Mouse (Mus musculus) spleen, postnatal 14 days (tissue): Measurements from ENCODE around the gene Gsx1.

Experiments used
- DNase-seq, 2 experiments: peaks; one replicate each; pipeline ENCODE4 v3.0.0; 2021 to 2022; ENCODE audit warnings: low spot score in 2 of 2

The Gsx1 gene

DNA sequence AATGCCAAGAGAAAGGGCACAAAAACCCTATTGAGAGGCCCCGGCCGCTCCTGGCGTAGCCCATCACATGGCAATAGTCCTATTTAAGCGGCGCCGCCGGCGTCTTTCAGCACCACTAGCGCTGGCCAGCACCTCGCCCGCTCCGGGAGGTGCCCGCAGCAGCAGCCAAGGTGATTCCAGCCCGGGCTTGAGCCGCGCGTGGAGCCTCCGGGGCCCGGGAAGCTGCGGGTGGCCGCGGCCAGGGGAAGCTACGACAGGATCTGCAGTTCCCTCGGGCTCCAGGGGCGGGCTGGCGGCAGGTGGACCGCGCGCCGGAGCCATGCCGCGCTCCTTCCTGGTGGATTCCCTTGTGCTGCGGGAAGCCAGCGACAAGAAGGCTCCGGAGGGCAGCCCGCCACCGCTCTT is at the start of gene Gsx1:
TSS of gene Gsx1 (plus strand) at position 126 of the 405 bp plus-strand sequence.
- DNase-seq, result peak in 1 of 2 experiments; percentile 19

DNA sequence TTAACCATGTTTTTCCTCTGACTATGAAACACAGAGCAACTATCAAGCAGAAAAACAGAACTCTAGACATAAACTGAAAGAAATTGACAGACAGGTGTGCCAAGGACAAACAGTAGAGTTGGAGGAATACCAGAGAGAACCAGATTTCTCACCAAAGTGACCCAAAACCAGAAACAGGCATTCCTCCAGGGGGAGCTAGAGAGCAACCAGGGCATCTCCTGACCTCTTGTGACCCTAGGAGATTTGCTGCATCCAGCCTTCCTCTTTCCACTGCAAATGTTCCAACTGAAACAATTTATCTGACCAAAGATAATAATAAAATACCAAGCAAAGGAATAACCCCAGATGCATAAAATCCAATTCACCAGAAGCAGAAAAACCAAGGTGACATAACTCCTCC is 41.2 kb upstream of the Gsx1 start:
- DNase-seq, result no peak

DNA sequence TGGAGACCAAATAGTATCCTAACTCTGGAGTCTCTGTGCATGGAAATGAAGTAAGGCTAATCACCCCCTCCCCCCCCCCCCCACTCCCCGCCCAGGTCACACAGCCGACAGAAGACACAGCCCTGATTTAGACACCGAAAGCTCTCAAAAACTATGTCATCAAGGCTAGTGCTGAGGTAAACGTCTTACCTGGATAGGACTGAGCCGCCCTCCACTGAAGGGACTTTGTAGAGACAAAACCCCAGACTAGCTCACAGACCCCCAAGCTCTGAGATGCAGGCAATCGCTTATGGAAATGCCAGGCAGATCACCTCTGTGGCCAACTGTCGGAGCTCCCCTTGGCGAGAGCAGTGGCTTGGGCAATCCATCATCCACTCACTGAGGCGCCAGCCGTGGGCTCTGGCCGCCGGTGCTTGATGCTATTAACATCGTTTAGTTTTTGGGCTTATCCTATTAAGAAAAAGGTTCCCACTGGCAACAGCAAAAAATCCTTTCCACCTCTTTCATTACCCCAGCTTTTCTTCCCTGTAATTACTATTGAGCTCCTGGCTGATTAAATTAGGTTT is 33.6 kb upstream of the Gsx1 start:
- DNase-seq, result no peak

DNA sequence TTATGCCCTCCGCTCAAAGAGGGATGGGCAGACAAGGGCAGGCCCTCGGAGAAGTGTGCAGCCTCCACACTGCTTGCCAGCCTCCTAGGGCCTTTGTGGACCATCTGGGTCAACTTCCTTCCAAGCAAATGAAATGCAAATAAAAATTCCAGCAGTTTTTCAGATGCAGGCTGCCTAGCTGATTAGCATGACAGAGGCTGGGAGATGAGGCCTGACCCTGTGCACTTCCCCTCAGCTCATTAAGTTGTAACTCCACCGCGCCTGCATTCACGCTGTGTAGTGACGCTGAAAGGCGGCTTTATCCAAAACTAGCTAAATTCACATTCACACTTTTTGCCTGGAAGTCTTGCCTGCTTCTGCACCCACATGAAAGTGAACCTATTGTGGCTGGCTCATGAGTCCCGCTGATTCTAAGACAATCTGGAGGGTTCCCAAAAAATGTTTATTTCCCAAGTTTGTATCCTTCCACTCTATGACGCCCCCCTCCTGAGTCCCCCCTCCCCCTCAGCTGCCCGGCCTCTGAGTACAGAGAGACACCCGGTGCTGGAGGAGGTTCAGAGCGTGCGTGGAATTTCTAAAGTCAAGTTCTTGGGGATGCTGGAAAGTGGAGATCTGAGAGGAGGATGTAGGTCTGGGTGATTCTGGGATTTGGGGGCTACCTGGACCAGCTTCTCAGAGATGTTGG is 32.9 kb upstream of the Gsx1 start:
- no peak for DNase-seq

DNA sequence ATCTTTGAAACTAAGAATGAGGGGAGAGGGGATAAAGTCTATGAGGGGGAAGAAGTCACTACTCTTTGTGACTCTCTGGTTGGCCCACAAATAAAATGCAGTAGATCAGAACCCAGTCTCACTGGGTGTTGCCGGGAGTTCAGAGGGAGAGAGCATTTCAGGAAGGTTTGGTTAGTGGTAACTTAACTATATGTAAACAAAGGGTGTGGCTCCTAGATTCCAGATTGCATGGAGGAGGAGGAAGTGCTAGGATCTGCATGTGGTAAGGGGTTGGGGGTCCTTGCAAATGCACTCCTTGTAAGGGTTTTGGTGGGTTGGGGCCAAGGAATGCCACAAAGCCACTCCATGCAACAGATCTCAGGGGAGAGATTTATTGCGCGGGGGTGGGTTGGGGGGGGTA is 32.1 kb upstream of the Gsx1 start:
- no peak for DNase-seq

DNA sequence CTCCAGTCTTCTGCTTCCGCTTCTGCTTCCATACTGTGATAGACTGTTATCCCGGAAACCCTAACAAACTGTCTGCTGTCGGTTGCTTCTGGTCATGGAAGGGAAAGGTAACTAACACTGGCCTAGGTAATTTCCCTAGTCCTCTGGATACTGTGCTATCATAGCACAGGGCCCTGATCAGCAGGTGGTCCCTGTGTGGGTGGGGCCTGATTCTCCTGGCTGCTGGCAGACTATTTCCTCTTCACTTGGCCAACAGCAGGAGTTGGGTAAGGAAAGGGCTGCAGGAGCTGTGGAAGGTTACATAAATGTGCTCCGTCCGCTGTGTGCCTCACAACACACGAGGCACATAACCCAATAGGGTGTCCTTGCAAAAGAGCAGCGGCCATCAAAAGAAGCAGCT is 31.1 kb upstream of the Gsx1 start:
- no peak for DNase-seq

DNA sequence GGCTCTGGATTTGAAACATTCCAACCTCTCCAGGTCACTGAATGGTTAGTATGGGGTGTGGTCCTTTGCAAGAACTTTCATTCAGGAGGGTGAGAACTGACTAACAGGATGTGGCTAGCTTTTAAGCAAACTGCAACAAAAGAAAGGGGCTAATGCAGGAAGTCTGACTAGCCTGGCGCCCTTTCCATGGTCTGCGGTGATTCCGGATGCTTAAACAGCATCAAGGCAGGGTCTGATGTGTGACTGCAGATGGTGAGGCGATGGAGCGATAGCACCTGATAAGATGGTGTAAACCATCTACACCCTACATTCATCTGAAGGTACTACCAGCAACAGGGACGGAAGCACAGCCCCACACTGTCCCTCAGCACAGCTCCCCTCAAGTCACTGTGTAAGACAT is 29.2 kb upstream of the Gsx1 start:
- DNase-seq, result no peak

DNA sequence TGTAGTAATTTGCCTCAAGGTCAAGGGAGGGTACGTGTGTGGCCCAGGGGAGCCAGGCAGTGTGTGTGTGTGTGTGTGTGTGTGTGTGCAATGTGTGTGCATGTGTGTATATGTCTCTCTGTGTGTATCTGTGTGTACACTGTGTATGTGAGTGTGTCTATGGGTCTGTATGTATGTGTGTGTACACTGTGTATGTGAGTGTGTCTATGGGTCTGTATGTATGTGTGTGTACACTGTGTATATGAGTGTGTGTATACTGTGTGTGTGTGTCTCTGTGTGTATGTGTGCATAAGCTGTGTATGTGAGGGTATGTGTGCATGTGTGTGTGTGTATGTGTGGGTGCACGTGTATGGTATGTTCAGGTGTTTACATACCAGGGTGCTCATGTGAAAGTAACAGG is 28.7 kb upstream of the Gsx1 start:
- DNase-seq, result no peak

DNA sequence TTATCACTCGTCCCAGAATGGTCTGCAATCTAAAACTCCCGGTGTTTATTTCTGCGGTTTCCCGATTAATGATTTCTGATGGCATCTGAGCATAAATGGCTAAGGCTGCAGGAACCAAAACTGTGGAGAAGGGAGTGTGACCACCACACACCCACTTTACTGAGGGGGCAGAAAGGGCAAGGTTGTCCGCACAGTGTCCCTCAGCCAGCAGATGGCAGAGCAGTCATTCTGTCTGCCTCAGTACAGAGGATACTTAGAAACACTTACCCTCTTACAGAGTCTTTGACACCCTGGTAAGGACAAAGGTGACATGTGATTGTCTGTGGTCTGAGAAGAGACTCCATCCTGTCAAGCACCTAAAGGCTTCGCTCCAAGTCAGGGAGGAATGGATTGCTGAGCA is 23.4 kb upstream of the Gsx1 start:
- no peak for DNase-seq

DNA sequence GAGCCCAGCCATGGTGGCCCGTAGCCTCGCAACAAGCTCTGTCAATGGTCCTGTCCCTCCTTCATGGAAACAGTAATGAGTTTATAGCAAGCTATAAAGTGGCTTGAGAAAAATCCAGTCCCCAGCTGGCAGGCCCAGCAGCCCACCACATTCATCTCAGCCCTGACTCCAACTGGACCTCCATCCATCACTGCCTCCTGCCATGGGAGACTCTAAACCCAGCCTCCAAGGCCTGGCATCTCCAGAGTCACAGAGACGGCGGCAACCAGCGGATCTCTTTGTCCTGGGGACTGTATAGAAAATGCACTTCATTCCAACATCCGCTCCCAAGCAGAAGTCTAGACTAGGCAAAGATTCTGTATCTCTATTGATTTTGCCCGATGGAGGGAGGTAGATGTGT is 18.4 kb upstream of the Gsx1 start:
- DNase-seq, result no peak

DNA sequence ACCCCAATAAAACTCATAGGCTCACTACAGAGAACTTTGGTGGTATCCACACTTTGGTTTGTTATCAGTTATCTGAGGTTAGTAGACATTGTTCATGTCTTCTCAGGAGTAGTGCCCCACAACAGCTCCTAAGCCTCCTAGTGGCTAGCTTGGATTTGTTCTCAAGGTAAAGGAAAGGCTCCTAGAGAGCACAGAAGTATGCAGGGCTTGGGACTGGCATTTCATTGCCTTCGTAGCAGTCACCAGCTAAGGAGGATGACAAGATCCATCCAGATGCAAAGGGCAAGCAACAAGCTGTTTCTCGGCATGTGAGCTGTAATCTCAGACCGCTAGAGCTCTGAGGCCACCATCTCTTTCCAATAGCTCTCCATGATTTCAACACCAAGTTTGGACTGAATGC is 14.4 kb upstream of the Gsx1 start:
- no peak for DNase-seq

DNA sequence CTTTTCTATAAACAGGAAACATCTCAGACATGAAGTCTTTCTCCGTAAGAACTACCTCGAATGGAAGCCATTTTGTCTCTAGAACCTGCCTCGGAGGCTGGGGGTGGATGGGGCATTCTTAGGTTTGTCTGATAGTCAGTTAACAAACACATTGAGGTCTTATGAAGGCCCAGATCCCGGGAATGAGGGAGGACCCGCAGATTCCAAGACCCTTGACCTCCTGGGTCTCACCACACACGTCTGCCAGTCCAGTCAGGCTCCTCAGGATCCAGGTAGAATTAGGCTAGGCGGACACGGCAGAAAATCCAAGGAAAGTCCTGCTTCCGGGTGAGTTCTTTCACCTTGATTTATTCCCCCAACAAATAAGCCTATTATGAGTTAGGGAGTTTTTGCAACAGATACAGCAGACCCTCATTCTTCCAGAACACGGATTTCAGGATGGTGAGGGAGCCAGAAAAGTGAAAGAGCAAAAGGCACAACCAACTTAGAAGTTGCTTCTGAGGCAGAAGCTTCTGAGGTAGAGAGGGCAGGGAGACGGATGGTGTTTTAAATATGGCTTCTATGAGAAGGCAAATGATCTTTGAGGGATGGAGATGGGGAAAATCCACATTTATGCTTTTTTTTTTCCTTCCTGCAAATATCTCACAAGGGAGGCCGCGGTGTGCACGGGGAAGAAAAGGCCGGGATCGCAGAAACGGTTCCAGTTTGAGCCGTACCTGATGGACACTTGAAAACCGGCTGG is 3.2 kb upstream of the Gsx1 start:
- no peak for DNase-seq

DNA sequence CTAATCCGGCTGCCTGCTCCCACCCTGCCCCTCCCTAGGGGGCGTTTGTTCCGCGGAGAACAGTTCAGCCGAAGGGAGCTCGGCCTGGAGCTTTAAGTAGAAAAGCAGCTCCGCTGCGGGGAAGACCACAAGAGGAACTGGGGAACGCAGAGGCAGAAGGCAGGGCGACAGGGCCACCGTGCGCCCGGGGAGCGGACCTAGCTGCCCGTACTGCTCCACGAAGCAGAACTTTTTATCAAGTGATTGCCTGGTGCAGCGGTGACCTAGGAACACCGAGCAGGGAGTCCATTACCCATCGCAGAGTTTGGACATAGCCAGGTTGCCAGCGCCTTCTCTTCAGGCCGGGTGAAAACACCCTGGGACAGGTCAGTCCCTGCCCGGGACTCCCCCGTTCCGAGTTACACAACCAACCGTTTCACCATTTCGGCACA is 2.5 kb upstream of the Gsx1 start:
- no peak for DNase-seq

DNA sequence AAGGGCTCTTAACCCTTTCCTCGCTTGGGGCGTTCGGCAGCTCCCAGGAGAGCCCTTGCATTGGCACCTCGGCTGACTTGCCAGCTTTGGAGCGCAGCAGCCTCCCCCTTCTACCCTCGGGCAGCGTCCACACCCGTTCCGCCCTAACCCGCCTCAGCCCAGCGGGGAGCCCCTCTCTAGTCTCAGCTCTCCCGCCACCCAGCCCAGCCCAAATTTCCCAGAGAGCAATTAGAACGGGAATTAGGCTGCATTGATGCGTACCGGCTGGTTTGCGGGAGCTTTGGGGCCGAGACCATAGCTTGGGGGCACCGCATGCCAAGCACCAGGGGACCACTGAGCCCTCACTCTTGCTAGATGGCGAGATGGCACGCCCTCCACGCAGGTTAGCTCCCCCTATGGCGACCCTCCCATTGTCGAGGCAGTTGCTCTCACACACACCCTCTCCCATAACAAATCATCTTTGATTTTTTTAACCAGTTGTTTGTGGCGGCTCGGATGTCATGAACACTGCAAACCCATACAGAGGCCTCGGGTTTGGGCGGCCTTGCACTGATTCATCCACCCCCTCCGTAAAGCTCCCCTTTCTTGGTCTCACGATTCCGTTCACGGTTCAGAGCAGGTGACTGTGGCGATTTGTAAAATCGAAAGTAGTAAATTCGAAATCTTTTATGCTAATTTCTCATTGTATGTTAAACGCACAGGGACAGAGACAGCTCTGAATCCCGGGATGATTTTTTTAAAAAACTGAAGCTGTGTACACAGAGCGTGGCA is 1.5 kb upstream of the Gsx1 start:
- no peak for DNase-seq

DNA sequence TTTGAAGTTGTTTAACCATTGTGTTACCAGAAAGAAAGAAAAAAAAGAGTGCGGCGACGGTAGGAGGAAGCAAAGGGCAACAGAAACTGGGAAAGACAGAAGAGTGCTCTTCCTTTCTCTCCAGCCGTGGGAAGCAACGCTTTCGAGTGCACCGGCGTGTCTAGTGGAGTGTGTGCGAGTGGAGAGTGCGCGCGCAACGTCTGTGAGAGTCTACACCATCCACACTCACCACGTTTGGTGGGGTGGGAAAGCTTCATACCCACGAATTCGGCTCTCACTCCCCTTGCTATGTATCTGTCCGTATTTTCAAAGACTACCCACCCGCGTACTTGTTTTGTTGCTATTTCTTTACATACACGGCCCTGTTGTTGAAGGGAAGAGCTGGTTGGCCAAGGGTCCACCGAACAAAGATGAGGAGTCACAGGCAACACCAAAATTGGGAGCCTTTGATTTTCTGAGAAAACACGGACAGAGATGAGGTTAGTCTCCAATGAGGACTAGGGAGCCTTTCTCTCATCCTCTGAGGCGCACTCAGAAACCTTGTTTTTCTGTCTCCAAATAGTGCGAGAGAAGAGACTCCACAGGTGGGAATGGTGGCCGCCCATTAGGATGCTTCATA is 835 bp upstream of the Gsx1 start:
- DNase-seq, result no peak

DNA sequence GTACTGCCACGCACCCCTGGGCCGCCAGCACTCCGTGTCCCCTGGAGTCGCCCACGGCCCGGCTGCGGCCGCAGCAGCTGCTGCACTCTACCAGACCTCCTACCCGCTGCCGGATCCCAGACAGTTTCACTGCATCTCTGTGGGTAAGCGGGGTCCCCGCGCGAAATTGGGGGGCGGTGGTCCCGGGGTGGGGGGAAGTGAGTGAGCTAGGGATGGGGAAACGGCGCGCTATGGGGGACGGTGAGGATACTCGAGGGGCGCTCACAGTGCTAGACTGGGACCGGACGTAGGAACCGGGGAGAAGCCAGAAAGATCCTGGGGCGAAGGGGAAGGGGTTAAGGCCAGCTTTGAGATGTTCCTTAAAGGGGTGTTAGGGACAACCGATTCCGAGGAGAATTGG is 660 bp downstream of the Gsx1 start:
- DNase-seq, result no peak

DNA sequence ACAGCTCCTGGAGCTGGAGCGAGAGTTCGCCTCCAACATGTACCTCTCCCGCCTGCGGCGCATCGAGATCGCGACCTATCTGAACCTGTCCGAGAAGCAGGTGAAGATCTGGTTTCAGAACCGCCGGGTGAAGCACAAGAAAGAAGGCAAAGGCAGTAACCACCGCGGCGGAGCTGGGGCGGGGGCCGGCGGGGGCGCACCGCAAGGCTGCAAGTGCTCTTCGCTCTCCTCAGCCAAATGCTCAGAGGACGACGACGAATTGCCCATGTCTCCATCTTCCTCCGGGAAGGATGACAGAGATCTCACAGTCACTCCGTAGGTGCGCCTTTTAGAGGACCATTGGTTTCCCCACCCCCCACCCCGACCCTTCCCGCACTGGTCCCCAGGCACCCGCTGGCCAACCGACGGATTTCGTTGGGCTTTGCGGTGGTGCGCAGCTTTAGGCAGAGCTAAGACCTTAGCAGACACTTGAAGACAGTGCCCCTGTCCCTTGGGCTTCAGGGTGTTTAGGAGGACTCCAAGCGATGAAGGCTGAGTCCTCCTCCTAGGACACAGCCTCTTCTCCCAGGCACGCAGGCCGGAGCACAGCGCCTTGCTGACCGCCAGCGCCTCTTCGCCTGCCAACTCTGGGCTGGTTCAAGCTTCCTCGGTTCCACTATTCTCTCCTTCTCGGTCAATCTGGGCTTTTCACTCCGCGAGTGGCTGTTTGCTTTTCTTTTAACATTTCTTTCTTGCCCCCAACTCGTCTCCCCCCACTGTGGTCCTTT is 1.5 kb downstream of the Gsx1 start:
- no peak for DNase-seq

DNA sequence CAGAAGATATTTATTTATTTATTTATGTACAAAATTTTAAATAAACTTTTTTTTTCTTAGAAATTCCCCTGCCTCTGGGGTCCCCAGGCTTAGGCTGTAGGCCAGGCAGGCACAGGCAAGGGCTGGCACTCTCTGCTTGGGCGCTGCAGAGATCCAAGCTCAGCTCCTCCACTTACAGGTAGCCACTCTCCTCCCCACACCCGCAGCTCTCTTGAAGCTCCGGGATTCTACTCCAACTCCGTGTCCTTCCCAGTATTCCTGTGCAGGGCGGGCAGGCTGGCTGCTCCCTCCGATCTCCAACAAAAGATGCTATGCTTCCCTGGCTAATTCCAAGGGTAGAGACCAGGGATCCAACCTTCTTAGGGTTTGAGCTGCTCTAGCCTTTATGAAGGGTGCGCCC is 2.4 kb downstream of the Gsx1 start:
- no peak for DNase-seq

DNA sequence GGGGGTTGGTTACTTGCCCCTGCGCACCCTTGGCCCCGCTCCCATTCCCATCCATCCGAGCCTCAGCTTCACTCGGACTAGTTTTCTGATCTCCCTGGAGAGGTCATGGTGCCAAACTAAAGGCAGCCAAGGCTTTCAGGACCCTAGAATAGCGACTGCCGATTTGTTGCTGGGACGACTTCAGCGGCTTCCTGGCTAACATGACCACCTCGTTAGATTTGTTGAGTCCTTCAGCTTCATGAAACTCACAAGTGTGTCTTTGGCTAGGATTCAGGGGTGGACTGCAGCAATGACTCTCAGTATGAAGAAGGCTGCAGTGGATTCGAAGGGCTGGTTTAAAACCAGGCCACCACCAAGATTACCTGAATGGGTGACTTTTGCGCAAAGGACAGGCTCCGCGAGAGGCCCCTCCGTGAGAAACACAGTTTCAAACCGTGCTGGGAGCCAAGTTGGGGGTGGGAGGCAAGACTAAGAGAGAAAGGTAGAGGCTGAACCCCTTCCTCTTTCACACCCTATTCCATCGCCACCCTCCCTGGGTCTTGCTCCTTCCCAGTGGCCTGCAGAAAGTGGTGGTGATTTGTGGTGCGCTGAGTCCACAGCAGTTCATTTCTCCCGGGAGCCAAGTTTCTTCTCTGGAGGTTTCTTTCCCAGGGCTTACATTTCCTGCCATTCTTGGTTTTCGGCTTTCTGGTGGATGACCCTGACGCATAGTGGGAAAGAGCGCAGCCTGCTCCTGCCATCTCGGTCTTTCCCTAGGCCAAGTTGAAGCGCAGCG is 3.5 kb downstream of the Gsx1 start:
- no peak for DNase-seq

DNA sequence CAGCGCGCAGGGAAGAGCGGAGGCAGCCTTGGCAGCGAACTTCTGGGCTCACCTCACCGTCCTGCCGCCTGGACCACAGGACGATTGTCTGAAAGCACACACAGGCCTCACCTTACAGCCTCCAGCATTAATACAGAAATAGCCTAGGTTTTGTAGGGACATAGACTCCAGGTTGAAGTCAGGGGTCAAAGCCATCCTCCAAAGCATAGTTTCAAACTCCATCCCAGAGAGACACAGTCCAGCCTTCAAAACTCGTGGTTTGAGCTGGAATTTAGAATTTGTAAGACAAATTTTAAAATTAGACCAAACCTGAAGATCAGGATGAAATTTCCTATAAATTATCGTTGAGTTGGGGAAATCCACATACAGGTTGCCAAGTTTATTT is 4.1 kb downstream of the Gsx1 start:
- no peak for DNase-seq

DNA sequence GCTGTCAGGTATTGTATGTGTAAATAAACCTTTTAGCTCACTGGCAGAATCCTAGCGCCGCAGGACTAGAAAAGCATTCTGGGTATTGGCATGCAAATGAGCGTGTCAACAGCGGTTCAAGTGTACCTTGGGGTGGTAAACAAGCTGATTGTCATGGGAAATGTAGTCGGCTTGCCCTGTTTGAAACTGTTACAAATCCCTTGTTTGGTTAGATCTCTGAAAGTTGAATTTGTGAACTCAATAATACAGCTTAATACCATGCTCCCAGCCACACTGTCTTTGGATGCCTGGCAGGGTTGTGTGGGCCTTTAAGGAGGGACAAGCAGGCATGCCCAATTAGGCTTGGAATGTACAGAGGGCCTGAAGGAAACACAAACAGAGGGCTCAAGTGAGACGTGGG is 16.4 kb downstream of the Gsx1 start:
- no peak for DNase-seq
